Mouse (Mus musculus): ENCODE results near the gene Has3. TPM values are rescaled to one million over a fixed set of nuclear protein-coding genes. Genes with fewer than 3 reads are reported as not detected.

Gene Has3
- polyA plus RNA-seq, 1 experiment = 0.15 TPM

DNA sequence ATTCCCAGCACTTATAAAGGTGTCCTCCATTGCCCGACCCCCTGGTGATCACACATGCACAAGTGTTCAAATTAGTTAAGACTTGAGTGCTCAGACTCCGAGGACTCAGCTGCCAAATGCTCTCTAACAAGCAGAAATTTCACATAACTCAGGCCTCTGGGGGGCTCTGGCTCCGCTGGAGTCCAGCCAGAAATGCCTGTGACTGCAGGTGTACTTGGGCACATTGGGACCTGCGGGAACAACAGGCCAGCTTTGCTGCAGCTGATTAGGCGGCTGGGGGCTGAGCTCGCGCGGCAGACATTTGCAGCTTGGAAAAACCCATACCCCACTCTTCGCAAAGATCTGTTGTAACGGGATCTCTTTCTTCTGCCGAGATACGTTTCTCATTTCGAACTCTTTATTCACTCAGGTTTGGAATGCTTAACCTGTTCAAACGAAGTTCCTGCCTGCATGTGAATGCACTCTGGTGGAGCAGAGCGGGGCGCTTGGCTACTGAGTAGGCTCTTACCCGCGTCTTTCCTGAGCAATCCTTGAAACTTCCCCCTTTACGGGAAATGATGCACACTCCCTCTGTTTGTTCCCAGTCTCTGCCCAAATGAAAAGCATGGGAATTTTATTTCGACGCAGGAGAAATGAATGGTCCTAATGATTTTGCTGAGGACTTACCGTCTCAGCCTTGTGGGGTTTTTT is 62.5 kb downstream of the Has3 start:
- TF ChIP-seq CTCF (IDR thresholded peaks at IDR 0.05; ENCODE audit: extremely low read depth, insufficient read depth, insufficient read length, insufficient replicate concordance) = no peak
- no peak for TF ChIP-seq POLR2A (IDR thresholded peaks at IDR 0.05; ENCODE audit: low read depth, low read length)
- Histone ChIP-seq H3K36me3 (ENCODE audit: control insufficient read depth, insufficient read depth, low read length) (no peaks in the 10 kb centered on the region), H3K27me3 (ENCODE audit: control insufficient read depth, insufficient read depth, low read length) (peaks cover 3% of the 10 kb centered on the region; the same call in 1 of the 2 replicates), H3K4me3 (ENCODE audit: extremely low read depth, insufficient read depth, insufficient read length) (no peak overlapping the region), H3K27ac (ENCODE audit: insufficient read depth, low read length) (peak overlapping the region; percentile 68), H3K4me1 (ENCODE audit: control insufficient read depth, insufficient read depth, insufficient read length) (no peaks in the 10 kb centered on the region)
- no peak for DNase-seq (ENCODE audit: low read depth in 1 of 2, low spot score in 2 of 2)
- WGBS = 22% methylated on average over 22 of the region's 22 CpGs

DNA sequence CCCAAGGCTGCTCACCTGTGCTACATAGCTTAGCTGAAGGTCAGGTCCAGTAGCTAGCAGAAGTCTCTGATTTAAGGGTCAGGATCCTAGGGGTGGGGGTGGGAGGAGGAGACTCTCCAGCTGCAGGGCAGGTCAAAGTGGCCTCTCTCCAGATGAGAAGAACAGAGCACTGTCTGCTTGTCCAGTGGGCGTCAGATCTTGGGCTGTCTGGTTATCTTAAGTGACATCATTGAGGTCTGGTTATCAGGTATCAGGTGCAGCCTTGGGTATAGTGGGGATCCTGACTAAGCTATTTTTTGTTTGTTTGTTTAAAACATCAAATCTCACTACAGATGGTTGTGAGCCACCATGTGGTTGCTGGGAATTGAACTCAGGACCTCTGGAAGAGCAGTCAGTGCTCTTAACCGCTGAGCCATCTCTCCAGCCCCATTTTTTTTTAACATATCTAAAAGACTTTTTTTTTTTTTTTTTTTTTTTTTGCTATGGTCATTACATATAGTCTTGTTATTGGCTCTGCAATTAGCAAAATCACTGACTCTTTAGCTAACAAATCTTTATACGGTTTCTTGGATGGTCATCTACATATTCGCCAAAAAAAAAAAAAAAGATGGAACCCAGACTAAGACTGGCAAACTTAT is 63.6 kb downstream of the Has3 start:
- 86% methylated on average over 4 of the region's 4 CpGs for WGBS
- peaks cover 3% of the 10 kb centered on the region; the same call in 1 of the 2 replicates for H3K27me3 ChIP-seq (ENCODE audit: control insufficient read depth, insufficient read depth, low read length)

More for the DNA sequence above, 63.6 kb downstream of the Has3 start:
- no peak for DNase-seq (ENCODE audit: low read depth in 1 of 2, low spot score in 2 of 2)
- H3K4me3 ChIP-seq (ENCODE audit: extremely low read depth, insufficient read depth, insufficient read length) = no peak overlapping the region
- H3K4me1 ChIP-seq (ENCODE audit: control insufficient read depth, insufficient read depth, insufficient read length) = no peaks in the 10 kb centered on the region
- H3K36me3 ChIP-seq (ENCODE audit: control insufficient read depth, insufficient read depth, low read length) = no peaks in the 10 kb centered on the region
- no peak overlapping the region for H3K27ac ChIP-seq (ENCODE audit: insufficient read depth, low read length)
- no peak for TF ChIP-seq POLR2A (IDR thresholded peaks at IDR 0.05; ENCODE audit: low read depth, low read length)
- TF ChIP-seq CTCF (IDR thresholded peaks at IDR 0.05; ENCODE audit: extremely low read depth, insufficient read depth, insufficient read length, insufficient replicate concordance) = no peak

Other genes with a start within 250 kb of the Has3 start
- 3.6 and 3.7 TPM in 2 replicates for gene Tango6, start 187.2 kb upstream of the Has3 start, polyA plus RNA-seq (2012; rRNA removed)
- gene Utp4, start 23.4 kb downstream of the Has3 start, polyA plus RNA-seq (2012; rRNA removed) = 13.6 and 15.5 TPM in 2 replicates
- 4.9 and 5.5 TPM in 2 replicates for gene Sntb2, start 65.5 kb downstream of the Has3 start, polyA plus RNA-seq (2012; rRNA removed)
- 13.9 TPM in 2 replicates for gene Vps4a, start 161.0 kb downstream of the Has3 start, polyA plus RNA-seq (2012; rRNA removed)
- 18.0 and 42.2 TPM in 2 replicates for gene Pdf, start 178.4 kb downstream of the Has3 start, polyA plus RNA-seq (2012; rRNA removed)
- 31.6 and 32.7 TPM in 2 replicates for gene Cog8, start 186.4 kb downstream of the Has3 start, polyA plus RNA-seq (2012; rRNA removed)
- gene Nip7, start 186.6 kb downstream of the Has3 start, polyA plus RNA-seq (2012; rRNA removed) = 26.4 and 37.6 TPM in 2 replicates
- 11.8 and 14.3 TPM in 2 replicates for gene Tmed6, start 195.4 kb downstream of the Has3 start, polyA plus RNA-seq (2012; rRNA removed)
- gene Terf2, start 226.3 kb downstream of the Has3 start, polyA plus RNA-seq (2012; rRNA removed) = 10.9 and 12.7 TPM in 2 replicates